Mouse (Mus musculus) neural tube, embryonic 10.5 days (tissue): Measurements from ENCODE around the gene 5430402E10Rik.
"Not testable (repeated sequence)": the region's sequence is repeated elsewhere in the genome, so short reads cannot be mapped to it uniquely, and the experiment has no call there.

Source experiments
- DNase-seq: peaks from one replicate; pipeline ENCODE4 v3.0.0-alpha.2; 2017; ENCODE audit warnings: low spot score; ENCODE audit errors: extremely low spot score

Gene 5430402E10Rik

DNA sequence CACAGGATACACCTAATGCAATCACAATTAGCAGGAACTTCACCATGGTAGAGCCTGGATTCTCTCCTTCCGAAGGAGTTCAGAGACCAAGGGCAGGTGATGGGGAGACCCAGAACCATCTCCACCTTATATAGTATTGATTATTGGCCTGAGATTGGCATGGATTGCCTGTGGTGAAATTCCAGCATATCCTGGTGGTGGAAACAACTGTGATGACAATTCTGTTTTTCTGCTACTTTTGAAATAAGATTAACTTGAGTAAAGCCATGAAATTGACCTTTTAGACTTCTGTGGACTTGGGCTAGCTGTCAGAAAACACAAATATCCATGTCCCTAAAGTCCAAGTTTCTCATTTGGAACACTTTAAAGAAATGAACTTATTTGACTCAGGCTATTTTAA is at the start of gene 5430402E10Rik:
TSS of gene 5430402E10Rik (minus strand) at position 101 of the 400 bp plus-strand sequence.
- not testable (repeated sequence) for DNase-seq

DNA sequence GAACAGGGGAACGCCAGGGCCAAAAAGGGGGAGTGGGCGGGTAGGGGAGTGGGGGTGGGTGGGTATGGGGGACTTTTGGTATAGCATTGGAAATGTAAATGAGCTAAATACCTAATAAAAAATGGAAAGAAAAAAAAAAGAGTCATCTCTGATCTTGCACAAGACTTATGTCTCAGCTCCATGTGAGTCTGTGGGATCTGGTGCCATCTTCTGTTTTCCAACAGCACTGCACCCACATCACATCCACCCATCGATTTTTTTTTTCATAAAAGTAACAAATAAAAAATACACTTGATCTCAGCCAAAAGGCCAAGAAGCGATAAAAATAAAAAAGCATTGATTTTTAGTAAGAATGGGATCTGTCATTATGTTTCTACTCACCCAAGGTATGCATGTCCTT is 44.8 kb downstream of the 5430402E10Rik start:
- not testable (repeated sequence) for DNase-seq
